Comparison of ENCODE assay signal across 8 mouse cellular contexts in genomic region chr6:148946409-148946742, GRCm38 (mm10). TPM values are rescaled to one million over a fixed set of nuclear protein-coding genes. Genes with fewer than 3 reads are reported as not detected.
DNase-seq lines count a peak whose midpoint lies in the region; ATAC-seq lines count a peak whose summit lies in the region.

Gene Sinhcaf (minus strand): TSS chr6:148946467.

- H3K27ac ChIP-seq in heart, embryonic 14.5 days (replicated peaks in 1 of 2; ENCODE audit: control insufficient read depth in 1 of 2, insufficient read depth in 1 of 2, low read depth in 2 of 2, low read length in 2 of 2) = peak within 1 kb of the TSS; percentile 86 to 93
- peak within 1 kb of the TSS; percentile 86 for H3K27ac ChIP-seq in liver, embryonic 13.5 days
- H3K27ac ChIP-seq in stomach, embryonic 16.5 days (ENCODE audit: low read length) = peak within 1 kb of the TSS; percentile 87

- H3K4me3 ChIP-seq in heart, embryonic 14.5 days (ENCODE audit: control insufficient read depth in 1 of 2, insufficient read depth in 1 of 2, low read depth in 1 of 2, low read length in 2 of 2) = peak within 1 kb of the TSS; percentile 57 to 75
- H3K4me3 ChIP-seq in liver, embryonic 13.5 days (replicated peaks) = peak within 1 kb of the TSS; percentile 90
- H3K4me3 ChIP-seq in stomach, embryonic 16.5 days (replicated peaks; ENCODE audit: low read length) = peak within 1 kb of the TSS; percentile 65

- H3K9me3 ChIP-seq in heart, embryonic 14.5 days (ENCODE audit: control insufficient read depth, low read length) = no peaks in the 10 kb centered on the region
- H3K9me3 ChIP-seq in liver, embryonic 13.5 days (replicated peaks) = no peaks in the 10 kb centered on the region
- no peaks in the 10 kb centered on the region for H3K9me3 ChIP-seq in stomach, embryonic 16.5 days (replicated peaks; ENCODE audit: control insufficient read depth, low read length)

- under 1% methylated on average over 44 of the region's 47 CpGs for WGBS in heart, embryonic 14.5 days
- WGBS in liver, embryonic 13.5 days (ENCODE audit: insufficient replicate concordance) = under 1% methylated on average over 47 of the region's 47 CpGs
- WGBS in stomach, embryonic 16.5 days = under 1% methylated on average over 47 of the region's 47 CpGs

- H3K36me3 ChIP-seq in heart, embryonic 14.5 days (ENCODE audit: control insufficient read depth, insufficient read depth, low read length) = 0 out of 2 replicates have a peak, but pooled peaks cover 5% of the 10 kb centered on the region
- peaks cover 10% of the 10 kb centered on the region; the same call in 1 of the 2 replicates for H3K36me3 ChIP-seq in liver, embryonic 13.5 days
- H3K36me3 ChIP-seq in stomach, embryonic 16.5 days (ENCODE audit: control insufficient read depth, insufficient read depth, low read length) = no peaks in the 10 kb centered on the region

- peak within 1 kb of the TSS; percentile 94 for H3K4me2 ChIP-seq in heart, embryonic 14.5 days (ENCODE audit: low read length)
- peak within 1 kb of the TSS; percentile 98 for H3K4me2 ChIP-seq in liver, embryonic 13.5 days
- peak within 1 kb of the TSS; percentile 53 for H3K4me2 ChIP-seq in stomach, embryonic 16.5 days (ENCODE audit: low read depth, low read length)

- peaks cover 2 to 13% of the 10 kb centered on the region in 2 experiments; a peak in 2 of 4 replicates for H3K4me1 ChIP-seq in heart, embryonic 14.5 days (ENCODE audit: control insufficient read depth in 2 of 2, insufficient read depth in 2 of 2, low read length in 2 of 2)
- H3K4me1 ChIP-seq in liver, embryonic 13.5 days (replicated peaks) = peaks cover 38% of the 10 kb centered on the region
- H3K4me1 ChIP-seq in stomach, embryonic 16.5 days (ENCODE audit: control insufficient read depth, insufficient read depth, low read length) = peaks cover 4% of the 10 kb centered on the region; the same call in 1 of the 2 replicates

- DNase-seq in c-Kit-negative CD71-positive TER-119-positive erythroid progenitor cells, embryonic 14.5 days (ENCODE audit: low read depth, low spot score) = peak; percentile 91
- DNase-seq in fibroblast of lung, adult 2 months (ENCODE audit: low read depth) = peak; percentile 63
- peak; percentile 99 for DNase-seq in kidney, postnatal 14 days
- DNase-seq in liver, embryonic 13.5 days = peak; percentile 98
- peak; percentile 100 for DNase-seq in neural tube, embryonic 10.5 days (ENCODE audit: extremely low spot score, low spot score)

- ATAC-seq in CD4-positive, CD25-positive, alpha-beta regulatory T cell, adult 4 months = peak; percentile 71
- ATAC-seq in heart, embryonic 14.5 days (ENCODE audit: insufficient number of reproducible peaks, insufficient read depth, low FRiP score, low read depth) = peak; percentile 83
- peak; percentile 85 for ATAC-seq in liver, embryonic 13.5 days (ENCODE audit: low read depth)
- ATAC-seq in stomach, embryonic 16.5 days (ENCODE audit: insufficient read depth, low FRiP score) = peak; percentile 87

- H3K27me3 ChIP-seq in heart, embryonic 14.5 days (ENCODE audit: control insufficient read depth, insufficient read depth, low read length) = no peaks in the 10 kb centered on the region
- no peaks in the 10 kb centered on the region for H3K27me3 ChIP-seq in liver, embryonic 13.5 days
- no peaks in the 10 kb centered on the region for H3K27me3 ChIP-seq in stomach, embryonic 16.5 days (ENCODE audit: control insufficient read depth, insufficient read depth, low read length)

- peak within 1 kb of the TSS; percentile 96 for H3K9ac ChIP-seq in heart, embryonic 14.5 days (ENCODE audit: low read length)
- H3K9ac ChIP-seq in liver, embryonic 13.5 days = peak within 1 kb of the TSS; percentile 93
- H3K9ac ChIP-seq in stomach, embryonic 16.5 days (ENCODE audit: low read length) = peak within 1 kb of the TSS; percentile 98

RNA-seq across cellular contexts. Expression of gene Sinhcaf, which starts in this region (rescaled TPM):
- polyA plus RNA-seq in CD4-positive, CD25-positive, alpha-beta regulatory T cell, adult 4 months (2017; shearing (Covaris generic)) = 10 to 100 TPM; 61.1 to 67.1 TPM
- polyA plus RNA-seq in heart, embryonic 14.5 days (2014; fragmentation: Nextera tagmentation; extraction: Ambion mirVana) = 60.9 and 62.0 TPM in 2 replicates
- 27.0 and 32.8 TPM in 2 replicates for polyA plus RNA-seq in liver, embryonic 13.5 days (2015; fragmentation: Nextera tagmentation; extraction: Ambion mirVana)
- 67.0 and 79.5 TPM in 2 replicates for polyA plus RNA-seq in stomach, embryonic 16.5 days (2015; fragmentation: Nextera tagmentation; extraction: Ambion mirVana)

Comparison
In these comparisons a context has a peak if more than half of its experiments do, and no peak if none do; other contexts are left out.
1. Peak in every context shown above with its lines: DNase-seq, ATAC-seq, H3K4me3 ChIP-seq and H3K27ac ChIP-seq.